Mouse (Mus musculus): ENCODE results near the gene Olfr885. TPM values are rescaled to one million over a fixed set of nuclear protein-coding genes. Genes with fewer than 3 reads are reported as not detected.

Olfr885 gene
- not detected in 2 replicates for polyA plus RNA-seq (2011; ENCODE audit: insufficient read length, low read depth, missing spikeins)

GRCm38 (mm10) chr9:38061022-38061421, at the start of gene Olfr885:
Gene Olfr885 (plus strand): TSS chr9:38061322.
- no peak within 1 kb of the TSS for H3K27ac ChIP-seq (ENCODE audit: insufficient read depth, low read length)
- H3K4me3 ChIP-seq (ENCODE audit: insufficient read depth, low read length): no peak within 1 kb of the TSS
- H3K4me1 ChIP-seq (ENCODE audit: control insufficient read depth, insufficient read depth, low read length): no peaks in the 10 kb centered on the region
- TF ChIP-seq CTCF (IDR thresholded peaks at IDR 0.05; ENCODE audit: borderline replicate concordance, insufficient read depth, low read length): no peak
- TF ChIP-seq POLR2A (IDR thresholded peaks at IDR 0.05; ENCODE audit: low read depth, low read length): no peak

- TF ChIP-seq POLR2A (IDR thresholded peaks at IDR 0.05; ENCODE audit: low read depth, low read length): no peak
- Histone ChIP-seq H3K4me3 (ENCODE audit: insufficient read depth, low read length) (no peak within 1 kb of the TSS), H3K4me1 (ENCODE audit: control insufficient read depth, insufficient read depth, low read length) (no peaks in the 10 kb centered on the region), H3K27ac (ENCODE audit: insufficient read depth, low read length) (no peak within 1 kb of the TSS)
Observed at GRCm38 (mm10) chr9:38025508-38025907, 35.6 kb upstream of the Olfr885 start, which contains the start of gene Olfr883. Gene Olfr883 (plus strand): TSS chr9:38025808.

GRCm38 (mm10) chr9:38046255-38046654, 14.9 kb upstream of the Olfr885 start, which contains the start of gene Olfr884:
Gene Olfr884 (plus strand): TSS chr9:38046555.
- TF ChIP-seq POLR2A (IDR thresholded peaks at IDR 0.05; ENCODE audit: low read depth, low read length): no peak
- no peak for TF ChIP-seq CTCF (IDR thresholded peaks at IDR 0.05; ENCODE audit: borderline replicate concordance, insufficient read depth, low read length)
- Histone ChIP-seq H3K4me1 (ENCODE audit: control insufficient read depth, insufficient read depth, low read length) (no peaks in the 10 kb centered on the region), H3K4me3 (ENCODE audit: insufficient read depth, low read length) (no peak within 1 kb of the TSS), H3K27ac (ENCODE audit: insufficient read depth, low read length) (no peak within 1 kb of the TSS)

GRCm38 (mm10) chr9:38083772-38084171, 22.6 kb downstream of the Olfr885 start, which contains the start of gene Olfr887:
Gene Olfr887 (plus strand): TSS chr9:38084072.
- TF ChIP-seq CTCF (IDR thresholded peaks at IDR 0.05; ENCODE audit: borderline replicate concordance, insufficient read depth, low read length) (no peak), POLR2A (IDR thresholded peaks at IDR 0.05; ENCODE audit: low read depth, low read length) (no peak)
- Histone ChIP-seq H3K4me3 (ENCODE audit: insufficient read depth, low read length) (no peak within 1 kb of the TSS), H3K27ac (ENCODE audit: insufficient read depth, low read length) (no peak within 1 kb of the TSS), H3K4me1 (ENCODE audit: control insufficient read depth, insufficient read depth, low read length) (no peaks in the 10 kb centered on the region)

- Histone ChIP-seq H3K4me1 (ENCODE audit: control insufficient read depth, insufficient read depth, low read length) (no peaks in the 10 kb centered on the region), H3K27ac (ENCODE audit: insufficient read depth, low read length) (no peak within 1 kb of the TSS), H3K4me3 (ENCODE audit: insufficient read depth, low read length) (no peak within 1 kb of the TSS)
- TF ChIP-seq POLR2A (IDR thresholded peaks at IDR 0.05; ENCODE audit: low read depth, low read length): no peak
- no peak for TF ChIP-seq CTCF (IDR thresholded peaks at IDR 0.05; ENCODE audit: borderline replicate concordance, insufficient read depth, low read length)
Observed at GRCm38 (mm10) chr9:38107828-38108227, 46.7 kb downstream of the Olfr885 start, which contains the start of gene Olfr888. Gene Olfr888 (plus strand): TSS chr9:38108128.

Other genes with a start within 250 kb of the Olfr885 start
- gene Olfr877, start 207.1 kb upstream of the Olfr885 start, polyA plus RNA-seq (2011; ENCODE audit: insufficient read length, low read depth, missing spikeins): not detected in 2 replicates
- gene Olfr145, start 164.6 kb upstream of the Olfr885 start, polyA plus RNA-seq (2011; ENCODE audit: insufficient read length, low read depth, missing spikeins): not detected in 2 replicates
- gene Olfr878, start 143.5 kb upstream of the Olfr885 start, polyA plus RNA-seq (2011; ENCODE audit: insufficient read length, low read depth, missing spikeins): not detected in 2 replicates
- not detected in 2 replicates for gene Olfr881, start 69.5 kb upstream of the Olfr885 start, polyA plus RNA-seq (2011; ENCODE audit: insufficient read length, low read depth, missing spikeins)
- gene Olfr883, start 35.5 kb upstream of the Olfr885 start, polyA plus RNA-seq (2011; ENCODE audit: insufficient read length, low read depth, missing spikeins): not detected in 2 replicates
- not detected in 2 replicates for gene Olfr884, start 14.8 kb upstream of the Olfr885 start, polyA plus RNA-seq (2011; ENCODE audit: insufficient read length, low read depth, missing spikeins)
- not detected in 2 replicates for gene Olfr887, start 22.8 kb downstream of the Olfr885 start, polyA plus RNA-seq (2011; ENCODE audit: insufficient read length, low read depth, missing spikeins)
- not detected in 2 replicates for gene Olfr888, start 46.8 kb downstream of the Olfr885 start, polyA plus RNA-seq (2011; ENCODE audit: insufficient read length, low read depth, missing spikeins)
- gene Olfr889, start 53.9 kb downstream of the Olfr885 start, polyA plus RNA-seq (2011; ENCODE audit: insufficient read length, low read depth, missing spikeins): 0.09 TPM in 1 of 2 replicates, not detected in the other
- gene Olfr890, start 81.2 kb downstream of the Olfr885 start, polyA plus RNA-seq (2011; ENCODE audit: insufficient read length, low read depth, missing spikeins): not detected in 2 replicates
- not detected in 2 replicates for gene Olfr891, start 119.5 kb downstream of the Olfr885 start, polyA plus RNA-seq (2011; ENCODE audit: insufficient read length, low read depth, missing spikeins)
- gene Olfr893, start 147.0 kb downstream of the Olfr885 start, polyA plus RNA-seq (2011; ENCODE audit: insufficient read length, low read depth, missing spikeins): not detected in 2 replicates
- gene Olfr894, start 156.7 kb downstream of the Olfr885 start, polyA plus RNA-seq (2011; ENCODE audit: insufficient read length, low read depth, missing spikeins): not detected in 2 replicates
- gene Olfr143, start 191.5 kb downstream of the Olfr885 start, polyA plus RNA-seq (2011; ENCODE audit: insufficient read length, low read depth, missing spikeins): not detected in 2 replicates
- gene Olfr895, start 206.5 kb downstream of the Olfr885 start, polyA plus RNA-seq (2011; ENCODE audit: insufficient read length, low read depth, missing spikeins): not detected in 2 replicates
- gene Olfr896-ps1, start 229.8 kb downstream of the Olfr885 start, polyA plus RNA-seq (2011; ENCODE audit: insufficient read length, low read depth, missing spikeins): not detected in 2 replicates

Measured in embryonic fibroblast, embryonic 13.5 days (primary cell).